Comparison of ENCODE assay signal across 18 mouse cellular contexts in genomic region chr11:49746756-49747155, GRCm38 (mm10).
"Had no signal": no experiment of that assay in that cellular context is flagged by ENCODE, and none has a peak within 500 bp of the region (broad histone marks: within the 10 kb centered on the region; RNA-seq: fewer than 3 reads in every experiment).

No protein-coding gene starts in this region.

- ATAC-seq: midbrain, embryonic 16.5 days had no signal

- H3K27me3 ChIP-seq: neural tube, embryonic 13.5 days; neural tube, embryonic 15.5 days had no signal

- DNase-seq: lung, adult 18-20 months; lung, embryonic 14.5 days; lung, postnatal 10 days; lung, postnatal 4 days; midbrain, embryonic 14.5 days; retina, postnatal 1 day; right cerebral cortex, adult 18-20 months; right cerebral cortex, postnatal 25 days; right cerebral cortex, postnatal 4 days; spleen, adult 18-20 months; thymus, adult 18-20 months; thymus, postnatal 14 days; thymus, postnatal 4 days had no signal

- H3K4me3 ChIP-seq: midbrain, embryonic 12.5 days; myocyte; neural tube, embryonic 13.5 days; neural tube, embryonic 15.5 days had no signal

- H3K36me3 ChIP-seq: midbrain, embryonic 12.5 days; neural tube, embryonic 13.5 days; neural tube, embryonic 15.5 days had no signal
